Mouse (Mus musculus) WW6 (cell line): ENCODE results near the gene 1700016K19Rik.

Experiments
- DNase-seq: peaks from one replicate; pipeline ENCODE4 v3.0.0-alpha.2; 2013; ENCODE audit warnings: low read depth, low spot score

1700016K19Rik gene

DNA sequence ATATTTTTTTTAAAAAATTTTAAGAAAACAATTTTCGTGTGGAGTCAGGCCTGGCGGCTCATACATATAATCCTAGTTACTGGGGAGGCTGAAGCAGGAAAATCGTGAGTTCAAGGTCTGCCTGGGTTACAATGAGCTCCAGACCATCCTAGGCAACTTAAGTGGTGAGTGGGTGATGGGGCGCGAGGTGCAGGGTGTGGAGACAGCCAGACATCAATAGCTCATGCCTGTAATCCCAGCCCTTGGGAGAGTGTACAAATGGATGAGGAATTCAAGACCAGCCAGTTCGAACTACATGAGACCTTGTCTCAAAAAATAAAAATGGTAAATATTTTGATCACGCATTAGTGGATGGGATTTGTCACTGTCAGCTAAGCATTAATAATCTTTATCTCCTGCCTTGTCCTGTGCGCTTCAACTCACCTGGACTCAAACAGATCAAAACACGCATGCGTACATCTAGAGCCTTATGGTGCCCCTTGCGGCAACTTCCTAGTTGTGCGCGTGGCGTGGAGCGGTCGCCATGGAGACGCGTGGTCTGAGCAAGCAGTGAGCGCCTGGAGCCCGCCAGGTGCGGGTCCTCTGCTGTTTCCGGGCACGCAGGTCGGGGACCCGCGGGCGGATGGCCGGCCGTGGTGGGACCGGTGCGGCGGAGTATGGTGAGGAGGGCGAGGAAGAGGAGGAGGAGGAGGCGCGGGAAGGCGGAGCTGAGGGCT, at the start of gene 1700016K19Rik:
Gene 1700016K19Rik (plus strand): TSS at position 473 of the 716 bp plus-strand sequence.
- peak; percentile 89 for DNase-seq

DNA sequence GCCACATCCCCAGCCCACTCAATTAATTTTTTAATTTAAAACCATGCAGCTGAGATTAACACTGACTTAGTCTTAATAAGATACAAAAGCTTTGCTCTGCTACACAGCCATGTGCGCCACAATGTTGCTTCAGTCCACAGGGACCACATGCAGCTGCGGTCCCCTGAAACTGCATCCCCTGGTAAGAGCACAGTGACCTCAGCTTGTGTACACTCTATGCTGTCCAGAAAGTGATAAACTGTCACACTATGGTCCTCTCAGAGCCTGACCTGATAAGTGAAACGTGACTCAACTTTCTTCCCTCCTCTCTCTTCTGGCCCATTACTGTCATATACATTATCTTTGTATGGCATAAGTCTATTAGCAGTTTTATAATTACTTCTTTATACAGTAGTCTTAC, 49.3 kb upstream of the 1700016K19Rik start:
- no peak for DNase-seq

DNA sequence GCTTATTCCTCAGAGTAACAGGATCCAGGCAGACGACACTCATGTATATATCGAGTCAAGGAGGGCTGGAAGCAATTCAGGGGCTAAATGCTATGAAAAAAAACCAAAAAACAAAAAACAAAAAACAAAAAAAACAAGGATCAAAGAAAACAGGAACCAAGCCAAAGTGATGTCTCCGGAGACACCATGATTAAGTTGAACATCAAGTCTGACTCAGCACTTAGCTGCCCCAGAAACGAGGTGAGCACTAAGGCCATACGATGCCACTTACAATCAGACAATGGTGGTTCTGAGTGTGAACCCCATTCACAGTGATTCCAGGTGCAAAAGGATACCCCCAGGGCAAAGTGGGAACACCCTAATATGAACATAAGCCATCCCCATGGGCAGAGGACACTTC, 47.8 kb upstream of the 1700016K19Rik start:
- DNase-seq = no peak

DNA sequence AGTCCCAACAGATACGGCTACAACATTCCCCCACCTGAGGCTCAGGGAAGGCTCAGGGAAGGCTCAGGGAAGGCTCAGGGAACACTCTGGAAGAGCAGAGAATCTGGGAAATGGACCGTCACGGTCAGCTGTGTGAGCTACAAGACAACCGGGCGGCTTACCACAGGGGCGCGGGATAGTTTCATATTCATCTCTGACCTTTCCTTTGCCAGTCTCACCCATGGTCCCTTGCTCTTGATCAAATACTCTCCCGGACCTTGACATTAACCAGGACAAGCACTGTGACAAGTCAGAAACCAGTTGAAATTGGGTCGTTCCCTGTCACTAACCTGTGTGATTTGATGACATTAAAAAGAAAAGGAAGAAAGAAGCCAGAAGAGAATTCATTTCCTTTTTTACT, 44.8 kb upstream of the 1700016K19Rik start:
- DNase-seq = no peak

DNA sequence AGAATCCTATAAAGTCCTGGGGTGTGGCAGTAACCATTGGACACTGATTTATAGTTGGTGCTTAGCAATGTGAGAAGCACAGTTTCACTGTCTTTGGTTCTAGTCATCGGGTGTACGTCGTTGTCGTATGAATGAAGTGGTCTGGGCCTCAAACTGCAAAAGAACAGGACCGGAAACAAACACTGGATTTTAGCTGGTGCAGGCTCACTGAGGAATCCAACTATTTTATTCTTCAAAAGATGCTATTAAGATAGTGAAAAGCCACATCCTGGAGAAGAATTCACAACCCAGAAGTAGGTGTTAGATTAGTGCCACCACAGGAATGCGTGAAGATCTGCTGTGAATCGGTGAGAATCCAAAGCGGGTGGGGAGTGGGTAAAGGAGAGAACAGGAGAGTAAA, 43.1 kb upstream of the 1700016K19Rik start:
- no peak for DNase-seq

DNA sequence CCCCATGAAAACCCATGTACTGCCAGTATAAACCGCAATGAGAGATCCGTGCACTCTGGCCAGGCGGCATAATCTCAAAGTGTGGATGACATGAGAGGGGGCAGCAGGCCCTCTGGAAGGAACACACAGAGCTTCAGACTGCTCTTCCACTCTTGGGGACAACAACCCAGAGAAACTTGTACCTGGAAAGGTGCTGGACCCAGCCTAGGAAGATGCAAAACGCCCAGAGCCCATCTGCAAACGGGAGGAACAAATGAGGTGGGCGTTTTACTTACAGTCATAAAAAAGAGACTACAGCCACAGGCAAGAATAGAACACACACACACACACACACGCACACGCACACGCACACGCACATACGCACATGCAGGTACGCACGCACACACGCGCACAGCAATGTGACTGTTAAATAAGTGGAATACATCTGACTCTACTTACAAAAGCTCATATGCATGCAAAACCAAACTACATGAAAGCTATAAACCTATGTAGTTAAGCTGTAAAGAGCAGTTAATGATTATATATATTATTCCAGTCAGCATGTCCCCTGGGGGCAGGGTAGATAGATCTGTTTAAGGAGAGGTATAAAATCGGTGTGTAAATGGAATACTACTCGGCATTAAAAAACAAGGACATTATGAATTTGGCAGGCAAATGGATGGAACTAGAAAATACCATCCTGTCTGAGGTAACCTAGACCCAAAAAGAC, 42.4 kb upstream of the 1700016K19Rik start:
- no peak for DNase-seq

DNA sequence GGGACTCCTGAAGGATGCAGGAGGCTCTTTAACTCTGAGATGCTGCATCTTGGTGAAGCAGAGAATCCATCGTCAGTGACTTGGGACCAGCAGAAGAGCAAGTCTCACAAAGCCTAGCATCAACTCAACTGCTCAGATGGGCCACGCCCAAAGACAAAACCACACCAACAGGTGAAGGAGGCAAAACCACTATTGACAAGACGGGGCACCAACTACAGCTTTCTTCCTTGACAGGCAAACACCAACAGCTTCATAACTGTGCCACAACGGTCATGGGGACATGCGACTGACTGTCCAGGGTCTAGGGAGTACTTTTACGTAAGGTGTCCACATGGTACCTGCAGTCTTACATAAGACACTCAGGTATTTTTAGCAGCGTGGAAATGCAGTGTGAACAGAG, 37.9 kb upstream of the 1700016K19Rik start:
- no peak for DNase-seq

DNA sequence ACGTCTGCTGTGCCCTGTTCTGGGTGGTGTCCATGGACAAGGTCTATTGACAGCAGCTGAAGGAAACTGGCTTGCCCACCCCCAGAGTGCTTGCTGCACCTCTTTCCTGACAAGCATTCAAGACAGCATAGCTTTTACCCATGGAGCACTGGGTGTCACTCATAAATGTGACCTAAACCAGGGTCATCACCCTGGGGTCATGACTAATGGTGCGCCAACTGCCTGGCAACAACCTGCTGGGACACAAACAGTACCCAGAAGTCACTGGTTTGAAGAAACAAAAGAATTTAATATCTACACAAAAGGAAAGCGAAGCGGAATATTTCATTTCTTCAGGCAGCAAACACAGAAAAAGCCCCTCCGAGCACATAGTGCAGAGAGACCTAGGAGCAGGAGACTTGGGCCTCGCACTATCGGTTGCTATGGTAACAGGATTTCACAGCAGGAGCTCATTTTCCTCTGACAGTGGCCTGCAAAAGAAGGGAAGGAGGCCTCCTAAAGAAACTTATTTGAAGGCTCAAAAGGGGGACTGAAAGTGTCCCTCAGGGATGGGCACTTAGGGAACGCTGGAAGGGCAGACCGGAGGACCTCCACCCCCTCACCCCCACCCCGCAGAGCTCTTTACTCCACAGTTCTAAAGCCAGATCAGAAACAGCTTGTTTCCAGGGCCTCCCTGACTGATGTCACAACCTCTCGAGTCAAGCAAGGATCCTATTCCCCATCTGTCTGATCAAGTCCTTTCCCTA, 35.8 kb upstream of the 1700016K19Rik start:
- no peak for DNase-seq

DNA sequence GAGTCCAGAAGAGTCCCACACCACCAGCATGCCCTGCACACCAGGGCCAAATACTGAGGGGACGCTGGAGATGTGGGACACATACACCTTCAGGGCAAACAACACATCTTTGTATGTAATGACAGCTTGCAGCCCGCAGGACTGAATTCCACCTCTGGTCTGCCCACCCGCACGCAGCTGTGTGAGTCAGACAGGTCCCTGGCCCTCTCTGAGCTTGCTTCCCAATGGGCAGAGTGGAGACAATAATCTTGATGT, 35.3 kb upstream of the 1700016K19Rik start:
- DNase-seq = no peak

DNA sequence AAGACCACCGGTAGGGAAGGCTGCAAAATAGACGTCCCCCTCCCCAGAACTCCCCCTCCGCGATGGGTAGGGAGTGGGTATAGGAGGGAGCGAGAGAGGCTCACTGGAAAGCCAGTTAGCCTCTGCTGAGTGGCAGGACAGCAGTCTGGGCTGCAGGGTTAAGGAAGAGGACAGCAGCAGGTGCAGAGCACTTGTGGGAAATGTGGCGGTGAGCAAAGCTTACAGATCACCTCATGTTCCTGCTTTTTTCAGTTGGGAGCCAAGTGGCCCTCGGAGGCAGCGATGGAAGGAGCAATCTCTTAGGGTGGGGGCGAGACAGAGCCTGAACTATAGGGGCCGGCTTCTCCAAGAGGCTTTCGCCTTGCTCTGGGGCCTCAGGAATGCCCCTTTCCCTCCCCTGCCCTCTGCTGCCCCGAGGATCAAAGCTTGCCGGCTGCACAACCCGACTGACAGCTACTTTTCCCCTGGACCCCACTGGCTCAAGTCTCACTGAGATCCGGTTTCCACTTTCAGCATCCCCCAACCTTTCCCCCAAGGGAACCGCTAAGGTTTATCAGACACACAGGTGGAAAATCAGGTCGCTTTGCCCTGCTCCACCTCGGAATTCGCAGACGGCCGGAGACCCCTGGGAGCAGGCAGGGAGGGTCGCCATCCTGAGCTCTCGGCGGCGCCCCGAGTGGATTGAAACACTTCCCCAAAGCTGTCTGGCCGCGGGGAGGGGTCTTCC, 33.9 kb upstream of the 1700016K19Rik start:
- DNase-seq = no peak

DNA sequence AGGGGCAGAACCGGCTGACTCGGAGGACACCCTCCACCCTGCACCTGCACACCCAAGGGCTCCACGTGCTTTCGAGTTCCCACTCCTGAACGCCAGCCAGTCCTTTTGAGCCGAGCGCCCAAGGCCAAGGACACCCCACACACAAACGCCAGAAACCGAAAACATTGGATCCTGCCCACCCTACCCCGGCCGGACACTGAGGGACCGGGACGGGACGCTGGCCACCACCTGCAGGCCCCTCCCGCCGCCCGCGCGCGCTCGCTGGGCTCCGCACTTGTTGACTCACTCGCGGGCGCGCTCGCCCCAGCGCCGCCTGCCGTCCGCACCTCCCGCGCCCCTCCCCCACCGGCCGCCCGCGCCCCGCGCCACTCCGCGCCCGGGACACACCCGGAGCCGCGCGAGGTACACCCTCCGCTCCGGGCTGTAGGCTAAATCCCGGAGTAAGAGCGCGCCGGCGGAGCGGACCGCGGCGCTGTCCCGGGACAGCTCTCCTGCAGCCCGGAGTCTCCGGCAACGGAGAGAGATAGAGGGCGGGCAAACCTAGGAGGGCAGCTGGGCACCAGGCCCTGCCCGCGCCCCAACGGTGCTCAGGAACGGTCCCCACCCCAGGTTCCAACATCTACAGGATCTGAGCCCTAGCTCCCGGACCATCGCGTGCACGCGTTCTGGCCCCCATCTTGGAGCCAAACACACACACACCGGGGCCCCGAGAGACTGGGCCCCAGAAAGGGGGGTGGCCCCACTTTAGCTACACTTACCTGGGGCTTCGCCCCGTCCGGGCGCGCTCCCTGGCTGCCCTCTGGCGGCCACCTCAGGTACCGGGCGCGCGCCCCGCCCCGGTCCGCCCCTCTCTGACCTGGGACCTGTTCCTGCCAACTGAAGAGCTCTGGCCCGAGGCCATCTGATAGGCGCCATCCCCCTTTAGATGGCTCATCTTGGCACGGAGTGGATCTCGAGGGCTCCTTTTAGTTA, 33.0 kb upstream of the 1700016K19Rik start:
- peak; percentile 73 for DNase-seq

DNA sequence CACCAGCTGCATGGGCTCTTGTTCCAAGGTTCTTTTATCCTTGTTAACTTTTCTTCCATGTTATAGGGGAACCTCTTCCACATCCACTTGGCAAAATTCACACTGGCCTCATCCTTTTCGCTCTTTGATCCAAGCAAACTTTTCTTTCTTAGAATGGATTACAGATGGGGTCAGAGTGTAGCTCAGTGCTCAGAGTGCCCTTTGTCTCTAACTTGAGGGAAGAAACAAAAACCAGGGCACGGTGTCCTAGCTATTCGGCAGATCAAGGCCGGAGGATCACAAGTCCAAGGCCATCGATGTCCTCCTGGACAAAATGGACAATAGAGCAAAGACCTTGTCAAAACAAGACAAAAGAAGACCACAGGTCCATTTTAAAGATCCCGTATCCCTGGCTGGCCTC, 31.0 kb upstream of the 1700016K19Rik start:
- DNase-seq = no peak

DNA sequence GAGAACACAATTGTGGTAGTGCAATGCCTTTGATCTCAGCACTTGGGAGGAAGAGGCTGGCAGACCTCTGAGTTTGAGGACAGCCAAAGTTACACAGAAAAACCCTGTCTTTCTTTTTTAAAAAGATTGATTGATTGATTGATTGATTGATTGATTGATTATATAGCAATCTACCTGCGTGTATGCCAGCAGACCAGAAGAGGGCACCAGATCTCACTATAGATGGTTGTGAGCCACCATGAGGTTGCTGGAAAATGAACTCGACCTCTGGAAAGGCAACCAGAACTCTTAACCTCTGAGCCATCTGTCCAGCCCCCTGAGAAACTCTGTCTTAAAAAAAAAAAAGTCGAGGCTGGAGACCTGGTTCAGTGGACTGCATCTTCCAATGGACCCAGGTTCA, 29.1 kb upstream of the 1700016K19Rik start:
- DNase-seq = no peak

DNA sequence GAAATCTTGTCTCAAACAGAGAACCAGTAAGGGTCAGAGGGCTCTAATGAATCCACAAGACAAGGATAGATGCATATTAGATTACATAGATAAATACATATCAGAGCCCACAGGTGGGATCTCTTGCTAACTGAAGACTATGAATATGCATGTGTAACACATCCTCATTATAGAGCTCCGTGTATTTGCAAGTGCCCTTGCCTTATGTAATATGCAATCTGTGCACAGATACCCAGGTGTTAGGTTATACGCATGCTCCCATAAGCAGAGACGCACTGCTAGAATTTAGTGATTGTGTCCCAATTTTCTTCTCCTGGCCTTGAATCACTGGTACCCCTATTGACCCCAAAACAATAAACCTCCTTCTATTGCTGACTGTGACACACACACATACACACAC, 27.5 kb upstream of the 1700016K19Rik start:
- no peak for DNase-seq

DNA sequence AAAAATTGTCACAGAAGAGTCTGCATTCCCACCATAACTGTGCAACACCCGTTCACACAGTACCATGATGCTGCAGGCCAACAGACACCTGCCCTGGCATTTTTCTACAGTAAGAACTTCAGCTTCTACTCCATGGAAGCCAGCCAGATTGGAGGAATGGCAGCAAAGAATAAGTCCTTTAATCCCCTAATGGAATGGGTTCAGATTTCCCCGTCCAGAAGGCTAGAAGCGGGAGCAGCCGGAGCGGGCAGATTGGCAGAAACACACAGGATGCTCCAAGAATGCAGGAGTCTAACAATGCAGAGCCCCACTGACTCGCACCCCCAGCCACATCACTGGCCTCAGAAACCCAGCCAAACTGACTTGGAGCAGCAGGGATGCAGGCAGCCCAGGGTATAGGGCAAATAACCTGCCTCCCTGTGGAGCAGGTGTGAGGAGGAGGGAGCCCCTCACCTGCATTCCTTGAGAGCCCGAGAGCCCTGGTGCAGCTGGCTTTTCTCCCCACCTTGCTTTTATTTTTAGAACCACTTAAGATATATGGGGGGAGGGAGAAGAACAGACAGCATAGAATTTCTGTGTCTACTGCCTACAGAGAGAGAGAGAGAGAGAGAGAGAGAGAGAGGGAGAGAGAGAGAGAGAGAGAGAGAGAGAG, 26.7 kb upstream of the 1700016K19Rik start:
- no peak for DNase-seq

DNA sequence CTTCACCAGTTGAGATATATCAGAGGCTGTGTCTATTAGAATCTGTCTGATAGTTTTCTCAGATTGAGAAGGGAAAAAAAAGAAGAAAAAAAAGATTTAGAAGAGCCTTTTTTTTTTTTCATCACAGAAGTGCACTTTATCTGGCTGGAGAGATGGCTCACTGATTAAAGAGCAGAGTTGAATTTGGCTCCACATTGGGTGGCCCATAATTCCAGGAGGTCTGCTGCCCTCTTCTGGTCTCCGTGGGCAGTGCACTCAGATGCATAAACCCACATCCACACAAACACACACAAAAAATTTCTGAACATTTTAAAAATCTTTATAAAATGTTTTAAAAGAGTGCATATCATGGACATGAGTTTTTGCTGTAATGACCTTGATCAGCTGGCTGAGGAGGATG, 25.7 kb upstream of the 1700016K19Rik start:
- DNase-seq = no peak

DNA sequence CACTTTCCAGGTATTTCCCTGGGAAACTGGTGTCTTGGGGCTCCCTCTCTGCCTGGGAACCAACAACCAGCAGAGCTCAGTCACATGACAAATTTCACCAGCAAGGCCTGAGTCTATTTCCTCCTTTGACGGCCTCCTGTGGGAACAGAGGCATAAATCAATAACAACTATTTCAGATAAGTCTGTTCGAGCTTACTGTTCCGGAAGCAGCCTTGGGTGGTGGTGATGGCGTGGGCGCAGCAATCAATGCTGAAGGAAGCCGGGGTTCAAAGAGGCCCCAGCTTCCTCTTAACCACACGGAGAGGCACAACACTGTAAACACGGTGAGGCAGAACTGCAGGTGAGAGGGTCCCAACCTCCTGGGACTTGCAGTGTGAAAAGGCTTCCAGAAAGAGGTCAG, 23.0 kb upstream of the 1700016K19Rik start:
- DNase-seq = no peak

DNA sequence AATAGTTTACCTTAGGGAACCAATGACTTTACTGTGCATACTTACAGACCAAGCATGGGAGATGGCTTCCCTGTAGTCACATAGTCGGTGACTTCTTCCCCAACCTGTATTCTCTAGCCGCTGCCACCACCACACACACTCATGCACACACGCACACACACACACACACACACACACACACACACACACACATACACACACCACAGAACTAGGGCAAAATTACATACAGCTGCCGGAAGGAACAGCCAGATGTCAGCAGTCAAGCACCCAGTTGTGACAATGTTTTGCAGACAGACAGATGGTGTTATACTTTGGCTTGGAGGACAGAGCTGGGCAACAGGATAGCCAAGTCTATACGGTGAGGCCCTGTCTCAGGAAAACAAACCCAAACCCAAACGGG, 21.7 kb upstream of the 1700016K19Rik start:
- no peak for DNase-seq

DNA sequence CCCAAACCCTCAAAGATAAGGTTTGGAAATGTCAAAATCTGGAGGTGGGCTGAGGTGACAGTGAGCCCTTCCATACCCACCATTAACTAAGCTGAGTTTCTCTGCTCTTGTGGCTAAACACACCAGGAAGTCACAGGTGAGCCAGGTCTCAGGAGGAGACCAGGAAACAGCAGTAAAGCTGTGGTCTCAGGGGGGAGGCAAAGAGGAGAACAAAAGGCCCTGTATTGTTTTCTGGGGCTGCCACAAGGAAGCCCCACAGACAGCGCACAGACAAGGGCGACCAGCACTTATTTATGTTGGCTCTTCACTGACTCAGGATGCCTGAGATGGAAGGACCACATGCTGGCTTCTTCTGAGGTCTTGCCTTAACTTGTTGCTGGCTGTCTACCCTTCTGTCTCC, 19.3 kb upstream of the 1700016K19Rik start:
- DNase-seq = no peak

DNA sequence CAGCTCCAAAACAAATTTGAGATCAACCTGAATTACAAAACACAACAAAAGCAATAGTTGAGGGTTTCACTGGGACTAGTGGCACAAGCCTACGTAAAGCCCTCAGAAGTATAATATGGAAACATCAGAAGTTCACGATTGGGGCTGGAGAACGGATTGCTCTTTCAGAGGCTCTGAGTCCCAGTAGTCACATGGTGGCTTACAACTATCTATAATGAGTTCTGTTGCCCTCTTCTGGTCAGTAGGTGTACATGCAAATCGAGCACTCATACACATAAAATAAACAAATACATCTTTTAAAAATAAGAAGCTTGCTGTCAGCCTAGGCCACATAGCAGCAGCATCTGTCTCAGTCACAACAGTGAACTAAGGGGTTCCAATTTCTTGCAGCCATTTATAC, 16.5 kb upstream of the 1700016K19Rik start:
- no peak for DNase-seq

DNA sequence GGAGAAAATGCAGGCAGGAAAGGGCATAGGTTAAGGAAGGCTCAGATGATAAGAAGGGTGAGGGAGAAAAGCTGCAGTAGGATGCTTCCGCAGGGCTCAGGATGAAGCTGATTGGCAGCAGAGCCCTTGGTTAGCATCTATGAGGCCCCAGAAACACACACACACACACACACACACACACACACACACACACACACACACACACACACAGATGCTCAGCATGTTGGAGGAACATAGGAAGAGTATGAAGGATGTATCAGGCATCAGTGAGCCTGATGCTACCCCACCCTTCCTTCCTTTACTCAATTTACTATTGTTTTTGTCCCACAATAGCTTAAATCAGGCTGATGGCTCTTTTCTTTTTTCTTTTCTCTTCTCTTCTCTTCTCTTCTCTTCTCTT, 15.1 kb upstream of the 1700016K19Rik start:
- DNase-seq = no peak
